Mouse (Mus musculus): Measurements from ENCODE around the gene Rxrb. TPM values are rescaled to one million over a fixed set of nuclear protein-coding genes. Genes with fewer than 3 reads are reported as not detected.
A peak's percentile ranks its signal among the peaks of the same experiment; 100 is the strongest.

Gene Rxrb
- polyA plus RNA-seq, 1 experiment from 2014 or later = 33.7 TPM

DNA sequence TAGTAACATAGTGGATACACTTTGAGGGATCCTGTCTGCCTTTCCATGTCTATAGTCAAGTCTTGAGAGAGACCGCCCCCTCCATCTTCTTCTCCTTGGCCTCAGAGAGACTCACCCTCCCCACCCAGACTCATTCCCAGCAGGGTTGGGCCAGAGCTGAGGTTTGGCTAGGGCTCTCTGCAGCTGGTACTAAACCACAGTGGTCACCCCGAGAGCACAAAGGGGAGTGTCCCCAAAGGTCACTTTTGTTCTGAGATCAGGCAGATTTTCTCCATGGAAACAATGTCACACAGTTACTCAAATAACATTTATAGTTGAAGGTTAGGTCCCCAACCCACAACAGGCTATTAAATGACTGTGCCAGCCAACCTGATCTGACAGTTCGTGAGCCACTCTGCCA is 37.3 kb downstream of the Rxrb start:
- WGBS = 51% methylated on average over 3 of the region's 3 CpGs
- Histone ChIP-seq H3K36me3 (ENCODE audit: control insufficient read depth, insufficient read depth) (no peaks in the 10 kb centered on the region), H3K4me3 (ENCODE audit: low read length) (no peak overlapping the region), H3K27ac (ENCODE audit: low read length) (no peak overlapping the region), H3K4me2 (ENCODE audit: low read depth, low read length) (no peak overlapping the region), H3K27me3 (ENCODE audit: control insufficient read depth, insufficient read depth, low read length) (no peaks in the 10 kb centered on the region; the same call in 1 of the 2 replicates), H3K9ac (ENCODE audit: low read length) (no peak overlapping the region), H3K9me3 (replicated peaks; ENCODE audit: control insufficient read depth, low read length) (no peaks in the 10 kb centered on the region), H3K4me1 (ENCODE audit: control insufficient read depth, insufficient read depth, low read length) (no peaks in the 10 kb centered on the region)
- ATAC-seq (replicated peaks; ENCODE audit: extremely low read depth, insufficient read depth, low FRiP score) = no peak

DNA sequence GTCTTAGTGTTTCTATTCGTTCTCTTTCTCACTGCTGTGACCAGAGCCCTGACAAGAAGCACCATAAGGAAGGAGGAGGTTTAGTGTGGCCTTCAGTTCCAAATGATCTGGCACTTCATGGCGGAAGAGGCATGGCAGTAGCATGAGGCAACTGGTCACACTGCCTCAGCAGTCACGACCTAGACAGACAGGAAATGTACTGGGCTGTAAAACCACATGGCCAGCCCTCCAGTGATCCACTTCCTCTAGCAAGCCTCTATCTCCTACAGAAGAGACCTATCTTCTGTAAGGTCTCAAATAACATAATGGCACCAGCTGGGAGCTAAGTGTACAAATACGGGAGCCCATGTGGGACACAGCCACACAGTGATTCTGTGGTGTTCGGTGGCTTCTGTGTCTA is 40.5 kb downstream of the Rxrb start:
- H3K9ac ChIP-seq (ENCODE audit: low read length) = no peak overlapping the region
- H3K36me3 ChIP-seq (ENCODE audit: control insufficient read depth, insufficient read depth) = no peaks in the 10 kb centered on the region
- peaks cover 16% of the 10 kb centered on the region for H3K27me3 ChIP-seq (ENCODE audit: control insufficient read depth, insufficient read depth, low read length)
- H3K4me1 ChIP-seq (ENCODE audit: control insufficient read depth, insufficient read depth, low read length) = no peaks in the 10 kb centered on the region
- no peak overlapping the region for H3K27ac ChIP-seq (ENCODE audit: low read length)
- H3K4me3 ChIP-seq (ENCODE audit: low read length) = no peak overlapping the region
- no peak overlapping the region for H3K4me2 ChIP-seq (ENCODE audit: low read depth, low read length)
- H3K9me3 ChIP-seq (replicated peaks; ENCODE audit: control insufficient read depth, low read length) = no peaks in the 10 kb centered on the region
- 61% methylated on average over 5 of the region's 5 CpGs for WGBS
- ATAC-seq (replicated peaks; ENCODE audit: extremely low read depth, insufficient read depth, low FRiP score) = no peak

DNA sequence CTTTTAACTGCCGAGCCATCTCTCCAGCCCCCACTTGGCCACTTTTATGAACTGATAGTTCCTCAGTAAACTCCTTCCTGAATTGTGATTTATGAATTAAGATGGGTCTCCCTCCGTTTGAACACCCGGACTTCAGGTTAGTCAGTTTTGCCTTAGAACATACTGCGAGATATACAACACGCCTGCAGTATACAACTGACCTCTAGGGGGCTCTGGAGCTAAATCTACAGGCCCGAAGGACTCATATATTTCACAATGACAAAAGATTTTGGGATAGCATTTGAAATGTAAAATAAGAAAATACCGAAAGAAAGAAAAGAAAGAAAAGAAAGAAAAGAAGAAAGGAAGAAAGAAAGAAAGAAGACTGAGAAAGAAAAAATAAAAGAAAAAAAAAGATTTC is 43.7 kb downstream of the Rxrb start:
- Histone ChIP-seq H3K4me2 (ENCODE audit: low read depth, low read length) (no peak overlapping the region), H3K36me3 (ENCODE audit: control insufficient read depth, insufficient read depth) (no peaks in the 10 kb centered on the region), H3K4me3 (ENCODE audit: low read length) (no peak overlapping the region), H3K9ac (ENCODE audit: low read length) (no peak overlapping the region), H3K9me3 (replicated peaks; ENCODE audit: control insufficient read depth, low read length) (no peaks in the 10 kb centered on the region), H3K4me1 (ENCODE audit: control insufficient read depth, insufficient read depth, low read length) (no peaks in the 10 kb centered on the region), H3K27me3 (ENCODE audit: control insufficient read depth, insufficient read depth, low read length) (peaks cover 23% of the 10 kb centered on the region), H3K27ac (ENCODE audit: low read length) (no peak overlapping the region)
- 40% methylated on average over 7 of the region's 7 CpGs for whole genome bisulfite sequencing
- ATAC-seq (replicated peaks; ENCODE audit: extremely low read depth, insufficient read depth, low FRiP score) = no peak

DNA sequence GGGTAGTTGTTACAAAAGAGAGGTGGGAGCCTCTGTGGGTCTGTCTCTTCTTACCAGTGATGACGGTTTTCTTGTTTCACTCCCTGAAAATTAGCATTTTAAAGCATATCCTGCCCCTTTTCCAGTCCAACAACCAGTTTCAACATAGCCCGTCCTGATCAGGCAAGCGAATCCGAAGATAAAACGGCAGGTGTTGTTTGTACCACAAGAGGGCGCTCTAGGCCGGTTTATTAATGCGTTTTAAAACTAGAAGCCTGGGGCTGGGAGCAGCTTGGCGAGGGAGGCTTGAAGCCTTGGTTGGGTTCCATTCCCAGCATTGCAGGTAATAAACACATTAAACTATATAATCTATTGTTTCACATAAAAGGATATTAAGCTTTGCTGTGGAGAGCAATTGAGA is 45.9 kb downstream of the Rxrb start:
- H3K4me1 ChIP-seq (ENCODE audit: control insufficient read depth, insufficient read depth, low read length) = no peaks in the 10 kb centered on the region
- H3K4me3 ChIP-seq (ENCODE audit: low read length) = no peak overlapping the region
- H3K9ac ChIP-seq (ENCODE audit: low read length) = no peak overlapping the region
- no peak overlapping the region for H3K4me2 ChIP-seq (ENCODE audit: low read depth, low read length)
- no peak for ATAC-seq (replicated peaks; ENCODE audit: extremely low read depth, insufficient read depth, low FRiP score)
- H3K27me3 ChIP-seq (ENCODE audit: control insufficient read depth, insufficient read depth, low read length) = peaks cover 25% of the 10 kb centered on the region
- no peak overlapping the region for H3K27ac ChIP-seq (ENCODE audit: low read length)
- H3K36me3 ChIP-seq (ENCODE audit: control insufficient read depth, insufficient read depth) = no peaks in the 10 kb centered on the region
- no peaks in the 10 kb centered on the region for H3K9me3 ChIP-seq (replicated peaks; ENCODE audit: control insufficient read depth, low read length)
- 2% methylated on average over 9 of the region's 9 CpGs for WGBS

DNA sequence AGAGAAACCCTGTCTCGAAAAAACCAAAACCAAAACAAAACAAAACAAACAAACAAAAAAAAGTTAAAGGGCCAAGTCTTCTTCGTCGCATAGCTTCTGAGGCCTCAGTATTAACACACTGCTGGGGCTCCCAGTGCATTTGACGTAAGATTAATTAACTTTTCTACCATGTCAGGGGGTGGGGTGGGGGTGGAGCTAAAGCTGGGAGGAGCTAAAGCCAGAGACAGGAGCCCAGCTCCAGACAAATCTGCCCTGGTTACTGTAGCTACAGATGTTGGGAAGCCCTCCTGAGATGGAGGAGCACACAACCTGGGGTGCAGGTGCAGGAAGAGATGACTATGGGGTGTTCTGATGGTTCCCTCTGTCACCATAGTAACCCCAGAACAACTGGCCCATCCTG is 46.5 kb downstream of the Rxrb start:
- WGBS = 59% methylated on average over 4 of the region's 4 CpGs
- Histone ChIP-seq H3K9me3 (replicated peaks; ENCODE audit: control insufficient read depth, low read length) (no peaks in the 10 kb centered on the region), H3K9ac (ENCODE audit: low read length) (no peak overlapping the region), H3K36me3 (ENCODE audit: control insufficient read depth, insufficient read depth) (no peaks in the 10 kb centered on the region), H3K4me3 (ENCODE audit: low read length) (no peak overlapping the region), H3K27me3 (ENCODE audit: control insufficient read depth, insufficient read depth, low read length) (peaks cover 29% of the 10 kb centered on the region), H3K27ac (ENCODE audit: low read length) (no peak overlapping the region), H3K4me2 (ENCODE audit: low read depth, low read length) (no peak overlapping the region), H3K4me1 (ENCODE audit: control insufficient read depth, insufficient read depth, low read length) (no peaks in the 10 kb centered on the region)
- no peak for ATAC-seq (replicated peaks; ENCODE audit: extremely low read depth, insufficient read depth, low FRiP score)

DNA sequence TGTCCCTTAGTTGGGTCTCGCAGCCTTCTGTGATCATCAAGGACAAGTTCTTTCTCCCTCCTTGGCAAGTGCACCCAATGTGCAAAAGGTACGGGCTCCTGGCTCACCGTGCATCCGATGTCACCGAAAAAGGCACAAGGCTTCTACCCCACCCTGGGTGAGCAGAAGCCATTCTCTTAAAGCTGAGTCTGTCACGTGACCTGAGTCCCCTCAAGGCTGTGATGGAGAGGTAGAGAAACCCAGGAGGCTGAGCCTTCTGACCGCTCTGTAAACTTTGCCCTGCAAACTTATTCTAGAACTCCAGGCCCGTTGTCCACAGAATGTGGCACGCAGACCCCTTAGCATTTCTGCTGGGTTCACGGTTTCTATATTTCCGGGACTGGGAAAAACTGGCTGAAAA is 47.4 kb downstream of the Rxrb start:
- Histone ChIP-seq H3K27ac (ENCODE audit: low read length) (no peak overlapping the region), H3K4me1 (ENCODE audit: control insufficient read depth, insufficient read depth, low read length) (no peaks in the 10 kb centered on the region), H3K36me3 (ENCODE audit: control insufficient read depth, insufficient read depth) (no peaks in the 10 kb centered on the region), H3K4me3 (ENCODE audit: low read length) (no peak overlapping the region), H3K27me3 (ENCODE audit: control insufficient read depth, insufficient read depth, low read length) (peaks cover 29% of the 10 kb centered on the region), H3K9me3 (replicated peaks; ENCODE audit: control insufficient read depth, low read length) (no peaks in the 10 kb centered on the region), H3K9ac (ENCODE audit: low read length) (no peak overlapping the region), H3K4me2 (ENCODE audit: low read depth, low read length) (no peak overlapping the region)
- WGBS = 83% methylated on average over 11 of the region's 11 CpGs
- no peak for ATAC-seq (replicated peaks; ENCODE audit: extremely low read depth, insufficient read depth, low FRiP score)

DNA sequence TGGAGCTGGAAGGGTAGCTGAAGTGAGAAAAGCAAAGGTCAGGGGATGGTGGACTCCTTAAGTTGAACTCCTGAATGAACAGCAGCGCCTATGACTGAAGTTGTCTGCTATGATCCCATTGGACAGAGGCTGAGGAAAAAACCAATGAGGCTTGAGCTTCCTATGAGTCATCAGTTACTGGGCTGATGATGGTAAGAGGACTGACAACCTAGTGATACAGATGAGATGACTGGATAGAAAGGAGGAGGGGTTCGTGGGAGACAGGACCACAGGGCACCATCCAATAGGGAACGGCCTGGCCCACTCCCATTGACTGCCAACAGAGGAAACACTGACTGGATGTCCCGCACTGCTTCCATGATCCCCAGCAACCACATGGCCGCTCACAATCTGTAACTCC is 48.0 kb downstream of the Rxrb start:
- Histone ChIP-seq H3K27ac (ENCODE audit: low read length) (no peak overlapping the region), H3K4me3 (ENCODE audit: low read length) (no peak overlapping the region), H3K4me1 (ENCODE audit: control insufficient read depth, insufficient read depth, low read length) (no peaks in the 10 kb centered on the region), H3K36me3 (ENCODE audit: control insufficient read depth, insufficient read depth) (no peaks in the 10 kb centered on the region), H3K27me3 (ENCODE audit: control insufficient read depth, insufficient read depth, low read length) (peaks cover 27% of the 10 kb centered on the region), H3K4me2 (ENCODE audit: low read depth, low read length) (no peak overlapping the region), H3K9ac (ENCODE audit: low read length) (no peak overlapping the region), H3K9me3 (replicated peaks; ENCODE audit: control insufficient read depth, low read length) (no peaks in the 10 kb centered on the region)
- peak; percentile 76; the same call in 1 of the 2 replicates for ATAC-seq (replicated peaks; ENCODE audit: extremely low read depth, insufficient read depth, low FRiP score)
- WGBS = 25% methylated on average over 5 of the region's 5 CpGs

DNA sequence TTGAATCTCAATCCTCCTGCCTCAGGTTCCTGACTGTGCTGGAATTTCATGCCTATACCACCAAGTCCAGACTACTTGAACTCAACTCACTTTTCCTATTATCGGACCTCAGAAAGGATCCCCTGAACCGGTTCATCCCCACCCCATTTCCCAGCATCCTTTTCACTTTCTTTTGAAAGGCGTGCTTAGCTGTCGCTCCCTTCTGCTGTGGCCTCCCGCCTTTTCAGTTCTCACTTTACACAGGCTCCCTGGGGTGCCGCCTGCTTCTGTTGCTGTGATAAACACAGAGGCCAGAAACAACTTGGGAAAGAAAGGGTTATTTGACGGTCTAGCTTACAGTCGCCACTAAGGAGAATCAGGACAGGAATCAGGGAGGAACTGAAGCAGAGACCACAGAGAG is 51.5 kb downstream of the Rxrb start:
- Histone ChIP-seq H3K9me3 (replicated peaks; ENCODE audit: control insufficient read depth, low read length) (no peaks in the 10 kb centered on the region), H3K27ac (ENCODE audit: low read length) (no peak overlapping the region), H3K9ac (ENCODE audit: low read length) (no peak overlapping the region), H3K4me1 (ENCODE audit: control insufficient read depth, insufficient read depth, low read length) (no peaks in the 10 kb centered on the region), H3K36me3 (ENCODE audit: control insufficient read depth, insufficient read depth) (no peaks in the 10 kb centered on the region), H3K4me3 (ENCODE audit: low read length) (no peak overlapping the region), H3K27me3 (ENCODE audit: control insufficient read depth, insufficient read depth, low read length) (peaks cover 12% of the 10 kb centered on the region; the same call in 1 of the 2 replicates), H3K4me2 (ENCODE audit: low read depth, low read length) (no peak overlapping the region)
- no peak for ATAC-seq (replicated peaks; ENCODE audit: extremely low read depth, insufficient read depth, low FRiP score)
- 15% methylated on average over 8 of the region's 8 CpGs for WGBS

DNA sequence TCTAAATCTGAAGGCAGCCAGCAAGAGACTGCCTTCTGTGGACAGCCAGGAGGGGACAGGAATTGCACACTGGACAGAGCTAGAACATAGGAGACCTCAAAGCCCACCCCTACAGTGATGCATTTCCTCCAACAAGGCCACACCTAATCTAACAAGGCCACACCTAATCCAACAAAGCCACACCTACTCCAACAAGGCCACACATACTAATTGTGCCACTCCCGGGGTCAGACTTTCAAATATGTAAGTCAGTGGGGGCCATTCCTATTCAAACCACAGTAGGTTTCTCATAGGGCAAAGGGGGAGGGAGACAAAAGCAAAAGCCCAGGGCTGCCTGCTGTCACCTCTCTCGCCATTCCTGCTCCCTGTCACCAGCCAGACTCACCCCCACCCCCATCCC is 55.8 kb downstream of the Rxrb start:
- no peak for ATAC-seq (replicated peaks; ENCODE audit: extremely low read depth, insufficient read depth, low FRiP score)
- no peak overlapping the region for H3K27ac ChIP-seq (ENCODE audit: low read length)
- no peaks in the 10 kb centered on the region for H3K4me1 ChIP-seq (ENCODE audit: control insufficient read depth, insufficient read depth, low read length)
- no peak overlapping the region for H3K9ac ChIP-seq (ENCODE audit: low read length)
- no peak overlapping the region for H3K4me2 ChIP-seq (ENCODE audit: low read depth, low read length)
- 51% methylated on average over 2 of the region's 2 CpGs for WGBS
- H3K9me3 ChIP-seq (replicated peaks; ENCODE audit: control insufficient read depth, low read length) = no peaks in the 10 kb centered on the region
- no peak overlapping the region for H3K4me3 ChIP-seq (ENCODE audit: low read length)
- no peaks in the 10 kb centered on the region for H3K36me3 ChIP-seq (ENCODE audit: control insufficient read depth, insufficient read depth)
- H3K27me3 ChIP-seq (ENCODE audit: control insufficient read depth, insufficient read depth, low read length) = peaks cover 7% of the 10 kb centered on the region; the same call in 1 of the 2 replicates

All from heart, embryonic 16.5 days (tissue).